Mouse (Mus musculus) stomach, embryonic 14.5 days (tissue): ENCODE measurements at regions not wholly inside any gene's neighbourhood (a gene's known extent, or its start where the extent isn't known, plus 50 kb on each side); places are given as distances from the start of the nearest gene placed in this dataset.
A peak's percentile ranks its signal among the peaks of the same experiment; 100 is the strongest.

Source experiments
- ATAC-seq: fragments of 200-750 bp; cut with Nextera tagmentation; 2 replicates; pipeline ENCODE4 v1.8.0; 2017; ENCODE audit warnings: low read depth, moderate TSS enrichment; ENCODE audit not compliant: insufficient number of reproducible peaks, insufficient read depth, low FRiP score
- H3K27ac ChIP-seq: fragments of 300-500 bp; sonication (generic); 2 replicates; pipeline ENCODE4 v1.5.1; 2014; ENCODE audit warnings: mild to moderate bottlenecking, low read length, moderate library complexity, mixed read lengths
- H3K27me3 ChIP-seq: fragments of 300-500 bp; sonication (generic); 2 replicates; pipeline ENCODE4 v1.6.1; 2014; ENCODE audit warnings: low read length, control low read depth, mixed read lengths; ENCODE audit not compliant: control insufficient read depth, insufficient read depth
- H3K36me3 ChIP-seq: fragments of 300-500 bp; sonication (generic); 2 replicates; pipeline ENCODE4 v1.6.1; 2014; ENCODE audit warnings: mild to moderate bottlenecking, control low read depth, low read length, moderate library complexity, mixed read lengths; ENCODE audit not compliant: control insufficient read depth, insufficient read depth
- H3K4me1 ChIP-seq: fragments of 300-500 bp; sonication (generic); 2 replicates; pipeline ENCODE4 v1.6.1; 2014; ENCODE audit warnings: low read length, control low read depth, mixed read lengths; ENCODE audit not compliant: control insufficient read depth, insufficient read depth
- H3K4me2 ChIP-seq: fragments of 300-500 bp; sonication (generic); replicated peaks from 2 replicates; pipeline ENCODE4 v1.6.1; 2014; ENCODE audit warnings: low read depth, low read length, control low read depth
- H3K4me3 ChIP-seq: fragments of 300-500 bp; sonication (generic); 2 replicates; pipeline ENCODE4 v1.5.1; 2014; ENCODE audit warnings: low read depth, low read length, control low read depth
- H3K9ac ChIP-seq: fragments of 300-500 bp; sonication (generic); replicated peaks from 2 replicates; pipeline ENCODE4 v1.6.1; 2014; ENCODE audit warnings: low read depth, mild to moderate bottlenecking, control low read depth, low read length, moderate library complexity, mixed read lengths
- H3K9me3 ChIP-seq: fragments of 300-500 bp; sonication (generic); 2 replicates; pipeline ENCODE4 v1.6.1; 2016; ENCODE audit warnings: low read depth, low read length, control low read depth; ENCODE audit not compliant: control insufficient read depth
- WGBS: fragments of 180-500 bp; shearing (Covaris S2); extraction: QIAGEN DNeasy Blood & Tissue Kit; methylation state at CpG from one replicate; pipeline ENCODE4 v1.1.7; 2014; 5-methylcytosine and 5-hydroxymethylcytosine counted together

DNA sequence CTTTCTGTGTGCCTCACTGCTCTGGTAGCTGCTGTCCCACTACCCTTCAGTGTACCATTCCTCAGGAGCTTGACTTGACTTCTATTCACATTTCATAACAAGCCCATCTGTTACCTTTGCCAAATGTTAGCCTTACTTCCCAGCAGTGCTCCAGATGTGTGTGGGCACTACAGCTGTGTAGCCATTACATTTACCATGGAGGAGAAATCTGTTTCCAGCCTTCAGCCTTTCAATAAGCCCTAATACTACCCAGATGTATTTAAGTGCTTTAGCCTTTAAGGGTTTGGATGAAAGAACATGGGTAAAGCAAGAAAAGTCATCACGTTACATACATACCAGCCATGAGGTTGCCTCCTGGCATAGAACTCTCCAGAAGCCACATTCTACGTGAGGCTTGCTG, 1068.0 kb downstream of the Ttll7 start:
- H3K4me1 ChIP-seq = no peaks in the 10 kb centered on the region
- H3K36me3 ChIP-seq = no peaks in the 10 kb centered on the region
- no peak overlapping the region for H3K27ac ChIP-seq
- H3K9me3 ChIP-seq = no peaks in the 10 kb centered on the region
- H3K27me3 ChIP-seq = no peaks in the 10 kb centered on the region
- H3K4me2 ChIP-seq = no peak overlapping the region
- WGBS = 90% methylated on average over 2 of the region's 2 CpGs
- no peak for ATAC-seq
- H3K9ac ChIP-seq = no peak overlapping the region
- no peak overlapping the region for H3K4me3 ChIP-seq

DNA sequence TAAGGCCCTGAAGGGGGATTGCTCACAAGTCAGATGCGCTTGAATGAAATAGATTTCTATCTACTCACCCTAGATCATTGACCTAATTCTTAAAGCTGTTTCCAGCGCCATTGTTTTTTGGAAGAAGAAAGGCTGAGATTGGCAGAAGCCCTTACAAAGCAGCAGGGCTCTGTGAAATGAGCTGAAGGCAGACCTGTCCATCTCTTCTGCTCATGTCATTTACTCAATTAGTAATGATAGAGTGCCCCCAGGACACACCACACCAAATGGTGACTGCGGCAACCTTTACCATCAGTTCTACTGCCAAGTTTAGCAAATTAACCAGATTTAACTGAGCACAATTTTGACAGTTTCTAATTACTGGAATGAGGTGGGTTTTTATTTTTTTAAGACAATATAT, 1067.5 kb downstream of the Ttll7 start:
- Histone ChIP-seq H3K27ac (no peak overlapping the region), H3K4me2 (no peak overlapping the region), H3K36me3 (no peaks in the 10 kb centered on the region), H3K27me3 (no peaks in the 10 kb centered on the region), H3K4me1 (no peaks in the 10 kb centered on the region), H3K9ac (no peak overlapping the region), H3K9me3 (no peaks in the 10 kb centered on the region), H3K4me3 (no peak overlapping the region)
- WGBS = 93% methylated on average over 3 of the region's 3 CpGs
- ATAC-seq = no peak

DNA sequence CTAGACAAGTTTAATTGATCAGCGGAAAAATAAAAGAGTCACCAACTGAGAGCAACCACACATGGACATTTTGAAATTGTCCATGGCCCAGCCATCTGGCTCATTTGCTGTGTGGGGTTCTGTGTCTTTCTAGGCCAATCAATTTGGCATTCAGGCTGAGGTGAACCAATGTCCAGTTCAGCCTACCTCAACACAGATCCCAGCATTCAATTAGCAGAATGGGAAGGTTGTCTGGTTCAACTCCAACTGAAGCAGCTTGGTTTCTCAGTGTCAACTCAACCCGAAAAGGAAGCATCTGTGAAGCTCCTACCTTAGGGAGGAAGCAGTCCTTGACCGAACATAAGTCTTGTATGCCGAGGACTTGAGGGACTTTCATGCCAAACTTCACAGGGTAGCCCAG, 1067.0 kb downstream of the Ttll7 start:
- Histone ChIP-seq H3K4me2 (no peak overlapping the region), H3K27me3 (no peaks in the 10 kb centered on the region), H3K36me3 (no peaks in the 10 kb centered on the region), H3K9ac (no peak overlapping the region), H3K4me1 (no peaks in the 10 kb centered on the region), H3K9me3 (no peaks in the 10 kb centered on the region), H3K27ac (no peak overlapping the region), H3K4me3 (no peak overlapping the region)
- 95% methylated on average over 4 of the region's 4 CpGs for WGBS
- ATAC-seq = no peak

GRCm38 (mm10) chr3:147896751-147897150, 1044.6 kb downstream of the Ttll7 start:
- Histone ChIP-seq H3K4me1 (no peaks in the 10 kb centered on the region), H3K9me3 (no peaks in the 10 kb centered on the region), H3K9ac (no peak overlapping the region), H3K4me3 (no peak overlapping the region), H3K36me3 (no peaks in the 10 kb centered on the region), H3K4me2 (no peak overlapping the region), H3K27ac (no peak overlapping the region), H3K27me3 (no peaks in the 10 kb centered on the region)
- no peak for ATAC-seq
- WGBS = 78% methylated on average over 1 of the region's 1 CpGs

GRCm38 (mm10) chr3:147891682-147892081, 1039.5 kb downstream of the Ttll7 start:
- Histone ChIP-seq H3K27me3 (no peaks in the 10 kb centered on the region), H3K4me3 (no peak overlapping the region), H3K4me2 (no peak overlapping the region), H3K9me3 (no peaks in the 10 kb centered on the region), H3K36me3 (no peaks in the 10 kb centered on the region), H3K27ac (no peak overlapping the region), H3K9ac (no peak overlapping the region), H3K4me1 (no peaks in the 10 kb centered on the region)
- WGBS = 70% methylated on average over 5 of the region's 5 CpGs
- ATAC-seq = no peak

DNA sequence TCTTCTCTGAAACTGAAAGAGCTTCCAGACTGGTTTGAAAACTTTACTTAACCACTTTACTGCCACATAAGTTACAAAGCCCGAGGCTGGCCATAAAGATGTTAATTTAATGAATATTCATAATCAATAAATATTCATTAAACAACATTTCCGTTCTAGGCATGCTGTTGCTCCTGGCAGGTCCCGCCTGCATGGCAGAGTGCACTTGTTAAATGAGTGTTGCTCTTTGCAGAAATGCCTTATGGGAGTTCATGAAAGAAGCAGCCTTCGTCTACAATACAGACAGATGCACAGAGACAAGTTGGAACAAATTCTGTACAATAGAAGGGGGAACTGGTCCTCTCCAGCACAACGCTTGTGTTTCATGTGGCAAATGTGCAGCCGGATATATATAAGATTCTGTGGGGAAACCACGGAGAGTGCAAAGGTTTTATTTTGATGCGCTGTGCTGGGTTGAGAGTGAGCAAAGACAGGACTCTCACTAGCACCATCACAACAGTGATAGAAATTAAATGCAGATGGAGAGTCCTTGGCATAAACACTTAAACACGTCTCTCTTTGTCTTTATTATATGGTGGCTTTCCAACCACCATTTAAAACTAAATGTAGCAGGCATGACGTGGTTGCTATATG, 1034.2 kb downstream of the Ttll7 start:
- no peak for ATAC-seq
- Histone ChIP-seq H3K4me1 (peaks cover 4% of the 10 kb centered on the region; the same call in 1 of the 2 replicates), H3K9ac (no peak overlapping the region), H3K9me3 (no peaks in the 10 kb centered on the region), H3K27ac (no peak overlapping the region), H3K27me3 (no peaks in the 10 kb centered on the region), H3K4me2 (no peak overlapping the region), H3K36me3 (no peaks in the 10 kb centered on the region), H3K4me3 (no peak overlapping the region)
- 81% methylated on average over 10 of the region's 10 CpGs for WGBS

DNA sequence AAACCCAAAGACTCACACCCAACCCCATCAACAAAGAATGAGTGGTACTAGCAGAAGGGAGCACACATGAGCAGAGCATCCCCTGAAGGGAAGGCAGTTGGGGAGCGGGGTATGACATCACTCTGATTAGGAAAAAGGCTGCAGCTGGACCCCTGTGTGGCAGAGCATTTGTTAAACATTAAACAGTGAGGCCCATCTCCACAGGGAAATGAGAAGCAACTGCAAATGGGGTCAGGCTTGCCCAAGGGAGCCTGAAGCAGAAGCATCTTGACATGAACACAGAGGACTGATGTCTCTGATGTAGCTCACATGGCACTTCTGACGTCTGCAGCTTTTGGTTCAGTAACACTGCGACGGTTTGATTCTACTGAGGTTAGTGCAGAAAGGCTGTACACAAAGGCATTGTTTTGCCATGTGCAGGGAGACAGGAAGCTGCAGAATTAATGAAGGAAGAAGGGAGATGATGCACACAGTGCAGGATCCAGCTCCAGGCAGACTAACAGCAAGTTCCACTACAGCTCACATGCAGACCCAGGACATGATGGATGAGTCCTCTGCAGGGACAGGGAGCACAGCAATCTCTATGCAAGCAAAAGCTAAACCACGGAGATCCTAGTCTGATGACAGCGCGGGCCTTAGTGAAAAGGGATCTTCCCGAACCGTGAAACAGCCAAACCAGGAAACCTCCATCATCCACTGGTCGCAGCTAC, 1030.9 kb downstream of the Ttll7 start:
- Histone ChIP-seq H3K4me2 (no peak overlapping the region), H3K4me3 (no peak overlapping the region), H3K36me3 (no peaks in the 10 kb centered on the region), H3K27ac (no peak overlapping the region), H3K9ac (no peak overlapping the region), H3K4me1 (peaks cover 4% of the 10 kb centered on the region; the same call in 1 of the 2 replicates), H3K9me3 (no peaks in the 10 kb centered on the region), H3K27me3 (no peaks in the 10 kb centered on the region)
- 48% methylated on average over 10 of the region's 10 CpGs for WGBS
- ATAC-seq = 0 out of 2 replicates have a peak, but pooled peaks have one; percentile 18

- ATAC-seq = no peak
- Histone ChIP-seq H3K27ac (no peak overlapping the region), H3K27me3 (no peaks in the 10 kb centered on the region), H3K9me3 (no peaks in the 10 kb centered on the region), H3K9ac (no peak overlapping the region), H3K4me2 (no peak overlapping the region), H3K4me1 (peaks cover 4% of the 10 kb centered on the region; the same call in 1 of the 2 replicates), H3K36me3 (no peaks in the 10 kb centered on the region), H3K4me3 (no peak overlapping the region)
- WGBS = 57% methylated on average over 3 of the region's 3 CpGs
Measured at GRCm38 (mm10) chr3:147878690-147879089, 1026.5 kb downstream of the Ttll7 start.
